Mouse (Mus musculus) adrenal gland, adult (tissue): ENCODE measurements at regions not wholly inside any gene's neighbourhood (a gene's known extent, or its start where the extent isn't known, plus 50 kb on each side); places are given as distances from the start of the nearest gene placed in this dataset.

ENCODE experiments used
- DNase-seq, 2 experiments: peaks; one replicate each; pipeline ENCODE4 v3.0.0; 2022 to 2023; ENCODE audit warnings: low spot score in 1 of 2; ENCODE audit not compliant: inconsistent age in 2 of 2

GRCm38 (mm10) chr11:25356671-25357586, 853.6 kb downstream of the 5730522E02Rik start:
- peak in 1 of 2 experiments; percentile 26 for DNase-seq

GRCm38 (mm10) chr11:25335667-25336066, 874.9 kb downstream of the 5730522E02Rik start:
- peak in 1 of 2 experiments; percentile 40 for DNase-seq

GRCm38 (mm10) chr11:25330696-25331095, 879.9 kb downstream of the 5730522E02Rik start:
- DNase-seq: peak in 1 of 2 experiments; percentile 85

- peak; percentile 55 to 56 for DNase-seq
Observed at GRCm38 (mm10) chr11:25322426-25322825, 888.1 kb downstream of the 5730522E02Rik start.

DNA sequence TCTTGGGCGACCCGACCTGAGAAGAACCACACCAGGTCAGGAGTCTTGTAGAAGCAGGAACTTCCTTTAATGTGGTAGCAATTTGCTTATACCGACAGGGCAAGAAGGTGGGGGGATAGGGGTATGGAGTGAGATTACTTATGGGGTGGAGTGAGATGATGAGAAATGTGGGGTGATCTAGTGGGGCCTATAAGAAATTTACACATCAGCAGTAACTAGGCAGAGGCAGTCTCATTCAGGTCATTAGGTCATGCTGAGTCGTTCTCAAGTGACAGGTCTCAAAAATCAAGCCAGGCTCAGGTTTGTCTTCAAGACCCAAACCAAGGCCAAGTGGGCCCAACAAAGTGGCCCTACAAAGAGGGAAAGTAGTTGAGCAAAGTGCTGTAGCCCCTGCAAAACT, 889.1 kb downstream of the 5730522E02Rik start:
- no peak for DNase-seq

GRCm38 (mm10) chr11:25314645-25315044, 895.9 kb downstream of the 5730522E02Rik start:
- no peak for DNase-seq

- no peak for DNase-seq
Observed at GRCm38 (mm10) chr11:25313879-25314278, 896.7 kb downstream of the 5730522E02Rik start.

GRCm38 (mm10) chr11:25313308-25313707, 897.3 kb downstream of the 5730522E02Rik start:
- no peak for DNase-seq

DNA sequence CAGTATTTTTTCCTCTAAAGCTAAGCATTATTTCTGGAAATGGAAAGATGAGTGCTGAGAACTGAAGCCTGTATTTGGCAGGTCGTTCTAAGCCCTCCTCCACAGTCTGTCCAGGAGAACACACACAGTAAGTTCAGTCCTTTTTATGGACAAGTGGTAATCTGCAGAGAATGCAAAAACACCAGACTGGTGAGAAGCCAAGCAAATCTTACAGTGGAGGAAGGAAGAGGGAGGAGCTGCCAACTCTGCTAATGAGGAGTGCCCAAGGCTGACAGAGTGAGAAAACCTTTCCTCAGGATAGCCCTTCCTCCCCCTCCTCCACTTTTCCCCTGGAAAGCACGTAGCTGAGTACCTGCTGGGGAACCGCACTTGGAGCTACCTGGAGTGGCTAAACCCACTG, 899.8 kb downstream of the 5730522E02Rik start:
- DNase-seq: no peak

DNA sequence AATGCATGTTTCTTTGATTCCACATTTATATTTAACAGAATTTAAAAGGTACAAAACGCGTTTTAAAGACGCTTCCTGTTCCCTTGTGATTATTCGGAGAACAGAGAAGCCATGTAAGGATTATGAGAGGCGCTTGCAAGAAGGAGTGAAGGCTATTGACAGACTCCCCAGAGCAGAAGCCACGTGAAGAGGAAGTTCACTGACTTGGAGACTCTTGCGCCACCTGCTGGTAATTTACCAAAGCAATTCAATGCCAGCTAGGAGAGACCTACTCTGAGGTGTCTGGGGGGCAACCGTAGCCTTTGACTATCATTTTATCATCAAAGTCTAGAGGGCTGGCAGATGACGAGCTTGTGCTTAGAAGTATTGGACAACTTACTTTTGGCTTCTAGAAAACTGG, 909.4 kb downstream of the 5730522E02Rik start:
- DNase-seq: peak; percentile 69 to 90

- DNase-seq: peak in 1 of 2 experiments; percentile 29
Observed at GRCm38 (mm10) chr11:25288346-25288745, 922.2 kb downstream of the 5730522E02Rik start.

DNA sequence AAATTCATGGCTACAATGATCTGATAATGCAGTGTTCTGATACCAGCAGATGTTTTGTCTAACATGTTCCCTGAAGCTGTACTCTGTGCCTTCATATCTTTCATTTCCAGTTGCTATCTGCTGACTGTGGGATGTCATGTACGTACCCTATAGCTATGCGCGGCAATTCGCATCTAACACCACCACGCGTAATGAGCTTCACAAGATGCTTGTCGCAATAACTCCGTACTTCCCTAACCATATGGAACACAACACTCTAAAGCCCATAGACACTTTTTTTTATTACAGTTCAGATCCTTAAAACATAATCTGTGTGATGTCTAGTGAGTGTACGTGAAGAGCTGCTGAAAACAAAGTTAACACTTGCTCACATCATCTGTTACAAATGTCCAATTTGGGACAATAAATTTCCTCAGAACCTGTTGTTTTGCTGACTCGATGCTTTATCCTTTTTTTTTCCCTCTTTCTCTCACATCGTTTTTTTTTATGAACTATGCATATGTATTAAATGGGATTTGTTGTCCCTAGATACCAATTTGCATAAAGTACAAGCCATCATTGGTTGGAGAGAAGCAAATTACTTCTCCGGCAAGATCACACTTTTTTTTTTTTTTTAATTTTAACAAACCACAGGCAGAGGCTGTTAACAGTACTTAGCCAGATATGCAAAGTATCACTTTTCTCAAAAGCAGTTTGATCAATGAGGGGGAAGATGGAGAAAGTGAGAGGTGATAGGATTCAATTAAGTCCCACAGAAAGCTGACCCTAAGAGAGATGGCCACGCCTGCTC, 922.9 kb downstream of the 5730522E02Rik start:
- DNase-seq: no peak

DNA sequence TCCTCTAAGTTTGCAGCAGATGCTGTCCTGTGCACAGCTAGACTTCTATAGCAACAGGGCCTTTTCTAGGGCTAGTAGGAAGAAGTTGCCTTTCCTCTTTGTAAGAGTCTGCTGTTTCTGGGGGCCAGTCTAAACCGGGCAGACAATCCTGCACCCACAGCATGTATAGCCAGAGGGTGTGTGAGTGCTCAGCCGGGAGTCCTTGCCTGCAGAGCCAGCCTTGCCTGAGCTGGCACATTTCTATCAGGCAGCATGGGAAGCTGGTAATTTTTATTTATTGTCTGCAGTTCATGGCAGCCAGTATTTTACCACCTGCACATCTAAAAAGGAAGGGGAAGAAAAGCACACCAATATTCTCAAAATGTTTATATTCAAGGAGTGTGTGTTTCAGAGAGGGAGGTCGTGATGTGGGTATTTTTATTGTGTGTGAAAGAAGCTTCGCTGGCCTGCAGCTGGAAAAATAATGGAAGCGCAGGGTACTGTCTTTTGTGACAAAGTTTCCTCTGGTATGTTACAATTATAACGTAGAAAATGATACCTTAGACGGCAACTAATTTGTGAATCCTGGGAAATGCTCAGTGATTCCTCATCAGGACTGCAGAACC, 940.5 kb downstream of the 5730522E02Rik start:
- DNase-seq: no peak

DNA sequence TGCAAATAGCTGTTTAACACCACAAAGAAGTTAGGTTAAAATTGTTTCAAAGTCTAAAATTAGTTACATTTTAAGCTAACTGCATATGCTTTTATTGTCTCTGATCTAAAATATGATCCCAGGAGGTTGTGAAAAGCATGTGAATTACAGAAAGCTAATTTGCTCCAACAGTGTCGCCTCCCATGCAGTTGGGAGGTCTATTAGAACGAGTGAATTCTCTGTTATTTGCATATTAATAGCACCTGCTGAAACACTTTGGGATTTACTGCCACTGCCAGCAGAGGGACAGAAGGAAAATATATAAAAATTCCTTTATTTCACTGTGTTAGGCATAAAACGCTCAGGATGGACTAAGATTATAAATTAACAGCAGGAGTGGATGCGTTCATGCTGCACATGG, 947.7 kb downstream of the 5730522E02Rik start:
- DNase-seq: no peak

DNA sequence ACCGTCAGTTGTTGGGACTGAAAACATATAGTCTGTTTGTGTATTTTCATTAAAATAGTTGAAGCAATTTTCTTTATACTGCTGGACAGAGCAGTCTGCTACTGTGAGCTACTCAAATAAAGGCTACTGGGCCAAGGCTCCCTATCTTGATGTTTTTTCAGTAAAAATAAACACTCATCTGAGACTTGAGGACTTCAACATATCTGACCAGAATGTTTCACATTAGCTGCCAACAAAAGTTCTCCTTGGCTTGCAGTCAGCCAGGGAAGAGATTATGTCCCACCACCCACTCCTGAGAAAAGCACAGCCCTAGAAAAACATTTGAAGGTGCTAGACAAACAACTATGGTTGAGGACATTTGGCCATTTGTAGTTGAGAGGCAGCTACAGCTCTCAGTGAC, 950.9 kb downstream of the 5730522E02Rik start:
- DNase-seq: no peak

DNA sequence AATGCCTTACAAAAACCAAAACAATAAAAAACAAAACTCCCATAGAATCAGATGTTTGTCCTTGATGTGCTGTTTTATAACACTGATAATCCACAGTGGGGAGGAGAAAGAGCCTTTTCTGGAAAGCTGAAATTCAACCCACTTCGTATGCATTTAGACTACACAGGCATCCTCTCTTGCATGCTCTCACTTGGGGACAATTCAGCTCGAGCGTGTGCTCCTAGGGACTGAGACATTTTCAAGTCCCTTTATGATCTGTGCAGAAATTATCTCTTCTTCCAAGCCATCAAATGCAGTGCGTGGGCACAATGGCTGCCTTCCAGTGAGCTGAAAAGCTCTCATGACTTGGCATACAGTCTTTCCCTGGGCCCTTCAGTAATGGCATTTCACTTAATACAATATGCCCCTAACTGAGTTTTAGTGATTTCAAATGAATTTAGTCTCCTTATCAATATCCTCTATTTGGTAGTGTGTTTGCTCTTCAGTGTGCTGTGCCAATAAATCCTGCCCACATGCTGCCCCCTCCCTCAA, 977.1 kb downstream of the 5730522E02Rik start:
- no peak for DNase-seq
